Mouse (Mus musculus): ENCODE data around the gene Tmem163. TPM values are rescaled to one million over a fixed set of nuclear protein-coding genes. Genes with fewer than 3 reads are reported as not detected.

Gene Tmem163
- polyA plus RNA-seq, 1 experiment from 2014 or later = 0.69 TPM

DNA sequence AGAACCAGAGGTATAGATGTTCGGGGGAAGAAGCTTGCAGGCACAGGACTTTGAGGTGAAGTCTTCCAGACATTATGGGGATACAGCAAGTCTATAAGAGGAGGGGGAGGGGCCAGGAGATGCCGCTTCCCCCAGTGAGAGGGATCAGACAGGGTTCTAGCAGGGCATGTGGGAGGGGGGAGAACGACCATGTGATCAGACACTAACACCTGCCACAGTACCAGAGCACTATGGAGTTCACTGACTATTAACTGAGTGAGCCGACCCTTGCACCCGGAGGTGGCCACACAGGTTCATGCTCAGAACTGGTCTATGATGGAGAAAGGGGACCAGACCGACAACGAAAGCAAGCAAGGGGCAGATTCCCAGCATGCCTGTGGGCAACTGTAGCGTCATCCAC is 156.0 kb downstream of the Tmem163 start:
- Histone ChIP-seq H3K9me3 (ENCODE audit: control insufficient read depth, low read length) (no peaks in the 10 kb centered on the region), H3K27ac (replicated peaks) (no peak overlapping the region), H3K27me3 (ENCODE audit: control insufficient read depth, insufficient read depth, low read length) (no peaks in the 10 kb centered on the region), H3K36me3 (ENCODE audit: control insufficient read depth, insufficient read depth, low read length) (no peaks in the 10 kb centered on the region), H3K4me3 (ENCODE audit: low read depth, low read length) (no peak overlapping the region), H3K4me1 (replicated peaks; ENCODE audit: control insufficient read depth, insufficient read depth) (no peaks in the 10 kb centered on the region), H3K9ac (ENCODE audit: low read length) (no peak overlapping the region), H3K4me2 (replicated peaks; ENCODE audit: low read depth) (no peak overlapping the region)
- ATAC-seq (ENCODE audit: low FRiP score, low TSS enrichment) (no peak), DNase-seq (ENCODE audit: low spot score) (no peak)
- WGBS = 77% methylated on average over 8 of the region's 8 CpGs
- no peak for TF ChIP-seq EP300 (optimal IDR thresholded peaks at IDR 0.05)
- TF ChIP-seq CTCF (IDR thresholded peaks at IDR 0.05; ENCODE audit: low read depth) = no peak

DNA sequence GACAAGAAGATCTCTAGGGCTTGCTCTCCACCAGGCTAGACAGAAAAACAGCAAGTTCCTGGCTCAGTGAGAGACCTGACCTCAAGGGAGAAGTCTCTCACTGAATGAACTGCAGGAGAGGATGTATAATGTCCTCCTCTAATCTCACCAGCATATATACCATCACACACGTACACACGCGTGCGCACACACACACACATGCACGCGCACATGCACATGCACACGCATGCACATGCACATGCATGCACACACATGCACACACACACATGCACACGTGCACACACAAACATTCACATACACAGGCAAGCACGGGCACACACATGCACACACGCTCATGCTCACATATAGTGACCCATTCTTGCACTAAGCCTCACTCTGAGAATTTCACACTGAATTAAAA is 164.5 kb downstream of the Tmem163 start:
- no peak for ATAC-seq (ENCODE audit: low FRiP score, low TSS enrichment)

DNA sequence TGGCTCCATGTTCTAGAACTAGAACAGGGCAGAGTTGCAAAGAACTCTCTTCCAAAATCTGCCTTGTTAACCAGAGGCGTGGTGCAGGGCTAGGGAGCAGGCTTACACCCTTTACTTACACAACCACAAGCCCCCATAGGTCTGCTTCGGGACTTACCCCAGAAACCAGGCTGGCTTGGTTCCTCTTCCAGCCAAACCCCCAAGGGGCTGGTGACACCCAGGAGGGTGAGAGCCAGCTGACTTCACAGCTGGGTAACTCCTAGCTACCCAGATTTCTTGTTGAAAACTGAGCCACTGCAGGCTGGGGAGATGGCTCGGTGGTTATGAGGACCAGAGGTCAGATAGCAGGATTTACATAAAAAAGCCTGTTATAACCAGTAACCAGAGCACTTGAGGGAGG is 164.9 kb downstream of the Tmem163 start:
- no peaks in the 10 kb centered on the region for H3K36me3 ChIP-seq (ENCODE audit: control insufficient read depth, insufficient read depth, low read length)
- no peaks in the 10 kb centered on the region for H3K9me3 ChIP-seq (ENCODE audit: control insufficient read depth, low read length)
- no peak for TF ChIP-seq EP300 (optimal IDR thresholded peaks at IDR 0.05)
- TF ChIP-seq CTCF (IDR thresholded peaks at IDR 0.05; ENCODE audit: low read depth) = no peak
- H3K4me3 ChIP-seq (ENCODE audit: low read depth, low read length) = no peak overlapping the region
- no peaks in the 10 kb centered on the region for H3K27me3 ChIP-seq (ENCODE audit: control insufficient read depth, insufficient read depth, low read length)
- WGBS = 76% methylated on average over 3 of the region's 3 CpGs
- no peak overlapping the region for H3K4me2 ChIP-seq (replicated peaks; ENCODE audit: low read depth)
- H3K4me1 ChIP-seq (replicated peaks; ENCODE audit: control insufficient read depth, insufficient read depth) = no peaks in the 10 kb centered on the region
- no peak overlapping the region for H3K9ac ChIP-seq (ENCODE audit: low read length)
- ATAC-seq (ENCODE audit: low FRiP score, low TSS enrichment) (no peak), DNase-seq (ENCODE audit: low spot score) (no peak)
- H3K27ac ChIP-seq (replicated peaks) = no peak overlapping the region

More for the DNA sequence above, 164.5 kb downstream of the Tmem163 start:
- no peaks in the 10 kb centered on the region for H3K9me3 ChIP-seq (ENCODE audit: control insufficient read depth, low read length)
- no peak for DNase-seq (ENCODE audit: low spot score)
- TF ChIP-seq EP300 (optimal IDR thresholded peaks at IDR 0.05) (no peak), CTCF (IDR thresholded peaks at IDR 0.05; ENCODE audit: low read depth) (no peak)
- no peak overlapping the region for H3K9ac ChIP-seq (ENCODE audit: low read length)
- no peak overlapping the region for H3K4me2 ChIP-seq (replicated peaks; ENCODE audit: low read depth)
- H3K4me3 ChIP-seq (ENCODE audit: low read depth, low read length) = no peak overlapping the region
- H3K36me3 ChIP-seq (ENCODE audit: control insufficient read depth, insufficient read depth, low read length) = no peaks in the 10 kb centered on the region
- no peaks in the 10 kb centered on the region for H3K4me1 ChIP-seq (replicated peaks; ENCODE audit: control insufficient read depth, insufficient read depth)
- no peaks in the 10 kb centered on the region for H3K27me3 ChIP-seq (ENCODE audit: control insufficient read depth, insufficient read depth, low read length)
- H3K27ac ChIP-seq (replicated peaks) = no peak overlapping the region
- WGBS = 98% methylated on average over 10 of the region's 10 CpGs

DNA sequence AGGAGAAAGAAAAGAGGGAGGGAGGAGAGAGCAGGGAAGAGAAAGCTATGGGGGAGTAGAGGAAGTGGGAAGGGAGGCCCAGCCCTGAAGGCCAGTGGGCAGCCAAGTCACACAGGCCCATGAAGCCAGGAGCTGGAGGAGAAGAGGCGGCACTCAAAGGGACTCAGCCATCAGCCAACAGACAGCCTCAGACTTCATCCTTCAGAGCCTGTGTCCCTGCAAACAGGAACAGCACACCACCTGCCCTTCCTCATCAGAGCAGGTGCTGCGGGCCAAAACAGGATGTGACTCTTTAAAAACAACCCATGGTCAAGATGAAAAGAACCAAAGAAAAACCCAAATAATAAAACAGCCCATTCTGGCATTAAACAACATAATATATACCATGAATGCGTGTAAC is 165.7 kb downstream of the Tmem163 start:
- no peak for TF ChIP-seq EP300 (optimal IDR thresholded peaks at IDR 0.05)
- no peak for TF ChIP-seq CTCF (IDR thresholded peaks at IDR 0.05; ENCODE audit: low read depth)
- Histone ChIP-seq H3K4me3 (ENCODE audit: low read depth, low read length) (no peak overlapping the region), H3K27me3 (ENCODE audit: control insufficient read depth, insufficient read depth, low read length) (no peaks in the 10 kb centered on the region), H3K27ac (replicated peaks) (no peak overlapping the region), H3K36me3 (ENCODE audit: control insufficient read depth, insufficient read depth, low read length) (no peaks in the 10 kb centered on the region), H3K9me3 (ENCODE audit: control insufficient read depth, low read length) (no peaks in the 10 kb centered on the region), H3K4me1 (replicated peaks; ENCODE audit: control insufficient read depth, insufficient read depth) (no peaks in the 10 kb centered on the region), H3K4me2 (replicated peaks; ENCODE audit: low read depth) (no peak overlapping the region), H3K9ac (ENCODE audit: low read length) (no peak overlapping the region)
- 82% methylated on average over 3 of the region's 3 CpGs for WGBS
- ATAC-seq (ENCODE audit: low FRiP score, low TSS enrichment) = no peak
- DNase-seq (ENCODE audit: low spot score) = no peak

DNA sequence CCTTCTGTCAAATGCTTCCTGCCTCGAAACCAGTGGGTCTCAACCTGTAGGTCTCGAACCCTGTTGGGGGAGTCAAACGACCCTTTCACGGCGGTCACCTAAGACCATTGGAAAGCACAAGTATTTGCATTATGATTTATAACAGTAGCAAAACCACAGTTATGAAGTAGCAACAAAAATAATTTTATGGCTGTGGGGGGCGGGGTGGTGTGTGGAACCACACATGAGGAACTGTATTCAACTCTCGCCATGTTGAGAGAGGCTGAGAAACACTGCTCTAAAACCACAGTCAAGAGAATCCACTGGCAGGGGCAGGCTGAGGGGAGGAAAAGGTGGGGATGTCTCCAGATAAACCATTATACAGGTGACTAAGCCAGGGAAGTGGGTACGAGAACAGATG is 166.2 kb downstream of the Tmem163 start:
- 83% methylated on average over 8 of the region's 8 CpGs for WGBS
- Histone ChIP-seq H3K4me2 (replicated peaks; ENCODE audit: low read depth) (no peak overlapping the region), H3K9me3 (ENCODE audit: control insufficient read depth, low read length) (no peaks in the 10 kb centered on the region), H3K27me3 (ENCODE audit: control insufficient read depth, insufficient read depth, low read length) (no peaks in the 10 kb centered on the region), H3K9ac (ENCODE audit: low read length) (no peak overlapping the region), H3K36me3 (ENCODE audit: control insufficient read depth, insufficient read depth, low read length) (no peaks in the 10 kb centered on the region), H3K27ac (replicated peaks) (no peak overlapping the region), H3K4me1 (replicated peaks; ENCODE audit: control insufficient read depth, insufficient read depth) (no peaks in the 10 kb centered on the region), H3K4me3 (ENCODE audit: low read depth, low read length) (no peak overlapping the region)
- no peak for DNase-seq (ENCODE audit: low spot score)
- ATAC-seq (ENCODE audit: low FRiP score, low TSS enrichment) = no peak
- no peak for TF ChIP-seq EP300 (optimal IDR thresholded peaks at IDR 0.05)
- no peak for TF ChIP-seq CTCF (IDR thresholded peaks at IDR 0.05; ENCODE audit: low read depth)

DNA sequence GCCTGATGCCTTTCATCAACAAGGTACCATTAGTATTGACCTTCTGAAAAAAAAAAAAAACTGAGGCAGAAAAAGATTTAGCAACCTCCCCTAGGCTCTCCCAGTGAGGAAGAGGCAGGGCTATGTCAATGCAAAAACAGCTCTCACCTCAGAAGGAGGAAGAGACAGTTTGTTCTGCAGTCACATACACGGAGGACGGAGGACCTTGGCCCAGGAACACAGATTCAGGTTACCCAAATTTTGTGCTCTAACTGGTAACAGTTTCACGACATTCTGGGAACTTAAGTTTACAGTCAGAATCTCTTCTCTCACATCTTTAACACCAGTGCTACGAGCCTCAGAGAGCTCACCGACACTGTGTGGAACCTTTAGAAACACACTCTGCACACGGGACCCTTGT is 166.6 kb downstream of the Tmem163 start:
- ATAC-seq (ENCODE audit: low FRiP score, low TSS enrichment) (no peak), DNase-seq (ENCODE audit: low spot score) (no peak)
- 79% methylated on average over 6 of the region's 6 CpGs for WGBS
- H3K4me2 ChIP-seq (replicated peaks; ENCODE audit: low read depth) = no peak overlapping the region
- no peak overlapping the region for H3K27ac ChIP-seq (replicated peaks)
- H3K36me3 ChIP-seq (ENCODE audit: control insufficient read depth, insufficient read depth, low read length) = no peaks in the 10 kb centered on the region
- H3K27me3 ChIP-seq (ENCODE audit: control insufficient read depth, insufficient read depth, low read length) = no peaks in the 10 kb centered on the region
- no peak overlapping the region for H3K4me3 ChIP-seq (ENCODE audit: low read depth, low read length)
- no peak for TF ChIP-seq CTCF (IDR thresholded peaks at IDR 0.05; ENCODE audit: low read depth)
- H3K9me3 ChIP-seq (ENCODE audit: control insufficient read depth, low read length) = no peaks in the 10 kb centered on the region
- H3K9ac ChIP-seq (ENCODE audit: low read length) = no peak overlapping the region
- H3K4me1 ChIP-seq (replicated peaks; ENCODE audit: control insufficient read depth, insufficient read depth) = no peaks in the 10 kb centered on the region

All from stomach, postnatal 0 days (tissue).